Mouse (Mus musculus) midbrain, embryonic 11.5 days (tissue): ENCODE results near the gene Rbbp6. TPM values are rescaled to one million over a fixed set of nuclear protein-coding genes. Genes with fewer than 3 reads are reported as not detected.

ENCODE experiments used
- ATAC-seq: fragments of 200-750 bp; cut with Nextera tagmentation; 2 replicates; pipeline ENCODE4 v1.8.0; 2017; ENCODE audit warnings: moderate TSS enrichment, moderate library complexity; ENCODE audit not compliant: low FRiP score
- DNase-seq: peaks from one replicate; pipeline ENCODE4 v3.0.0; 2015; ENCODE audit warnings: low spot score; ENCODE audit errors: missing footprints
- H3K27ac ChIP-seq: fragments of 300-500 bp; sonication (generic); 2 replicates; pipeline ENCODE4 v1.5.1; 2014; ENCODE audit warnings: low read depth, low read length
- H3K27me3 ChIP-seq: fragments of 300-500 bp; sonication (generic); 2 replicates; pipeline ENCODE4 v1.6.1; 2014; ENCODE audit warnings: mild to moderate bottlenecking, low read length, moderate library complexity, mixed read lengths; ENCODE audit not compliant: control insufficient read depth, insufficient read depth
- H3K36me3 ChIP-seq: fragments of 300-500 bp; sonication (generic); 2 replicates; pipeline ENCODE4 v1.6.1; 2014; ENCODE audit warnings: mild to moderate bottlenecking, low read length, moderate library complexity, mixed read lengths; ENCODE audit not compliant: control insufficient read depth, insufficient read depth
- H3K4me1 ChIP-seq: fragments of 300-500 bp; sonication (generic); 2 replicates; pipeline ENCODE4 v1.6.1; 2014; ENCODE audit warnings: low read length; ENCODE audit not compliant: control insufficient read depth, insufficient read depth
- H3K4me2 ChIP-seq: fragments of 300-500 bp; sonication (generic); 2 replicates; pipeline ENCODE4 v1.6.1; 2014; ENCODE audit warnings: mild to moderate bottlenecking, moderate library complexity
- H3K4me3 ChIP-seq: fragments of 300-500 bp; sonication (generic); 2 replicates; pipeline ENCODE4 v1.5.1; 2014; ENCODE audit warnings: low read depth, low read length
- H3K9ac ChIP-seq: fragments of 300-500 bp; sonication (generic); 2 replicates; pipeline ENCODE4 v1.6.1; 2014; ENCODE audit warnings: low read length
- H3K9me3 ChIP-seq: fragments of 300-500 bp; sonication (generic); 2 replicates; pipeline ENCODE4 v1.6.1; 2016; ENCODE audit warnings: low read length; ENCODE audit not compliant: control insufficient read depth
- WGBS: fragments of 180-500 bp; shearing (Covaris S2); extraction: QIAGEN DNeasy Blood & Tissue Kit; methylation state at CpG from one replicate; pipeline ENCODE4 v1.1.7; 2014; 5-methylcytosine and 5-hydroxymethylcytosine counted together
- polyA plus RNA-seq: library from polyadenylated mRNA; unstranded; fragments of >200 nt; fragmentation: Nextera tagmentation; extraction: Ambion mirVana; gene quantifications from 2 replicates; pipeline ENCODE4 v1.2.1, GENCODE M21; 2014

Gene Rbbp6
- polyA plus RNA-seq, 1 experiment from 2014 or later, result 32.8 TPM

GRCm38 (mm10) chr7:122940371-122941075 lies 25.0 kb upstream of the Rbbp6 start:
- no peak for DNase-seq
- no peaks in the 10 kb centered on the region for H3K36me3 ChIP-seq
- no peak overlapping the region for H3K9ac ChIP-seq
- no peak overlapping the region for H3K27ac ChIP-seq
- ATAC-seq, result no peak
- H3K9me3 ChIP-seq, result no peaks in the 10 kb centered on the region
- no peaks in the 10 kb centered on the region for H3K27me3 ChIP-seq
- no peaks in the 10 kb centered on the region for H3K4me1 ChIP-seq
- H3K4me2 ChIP-seq, result peak overlapping the region; percentile 31
- H3K4me3 ChIP-seq, result peak overlapping the region; percentile 2; the same call in 1 of the 2 replicates
- 15% methylated on average over 12 of the region's 12 CpGs for WGBS

- Histone ChIP-seq H3K27ac (no peak overlapping the region), H3K9me3 (no peaks in the 10 kb centered on the region), H3K4me1 (no peaks in the 10 kb centered on the region), H3K27me3 (no peaks in the 10 kb centered on the region), H3K4me3 (no peak overlapping the region), H3K4me2 (no peak overlapping the region), H3K9ac (no peak overlapping the region), H3K36me3 (no peaks in the 10 kb centered on the region)
- ATAC-seq, result no peak
- WGBS, result 92% methylated on average over 8 of the region's 8 CpGs
- DNase-seq, result no peak
These were observed 23.4 kb upstream of the Rbbp6 start for GRCm38 (mm10) chr7:122942111-122942510.

- no peaks in the 10 kb centered on the region for H3K27me3 ChIP-seq
- no peak overlapping the region for H3K27ac ChIP-seq
- peak; percentile 67 for ATAC-seq
- no peaks in the 10 kb centered on the region for H3K36me3 ChIP-seq
- 3% methylated on average over 1 of the region's 1 CpGs for WGBS
- no peaks in the 10 kb centered on the region for H3K9me3 ChIP-seq
- no peak overlapping the region for H3K4me2 ChIP-seq
- peak; percentile 98 for DNase-seq
- no peaks in the 10 kb centered on the region for H3K4me1 ChIP-seq
- H3K9ac ChIP-seq, result no peak overlapping the region
- H3K4me3 ChIP-seq, result no peak overlapping the region
These were observed 20.3 kb upstream of the Rbbp6 start for GRCm38 (mm10) chr7:122945149-122945548.

GRCm38 (mm10) chr7:122949268-122949667 lies 16.2 kb upstream of the Rbbp6 start:
- DNase-seq (no peak), ATAC-seq (no peak)
- no peaks in the 10 kb centered on the region for H3K27me3 ChIP-seq
- 82% methylated on average over 3 of the region's 3 CpGs for WGBS
- H3K36me3 ChIP-seq, result no peaks in the 10 kb centered on the region
- H3K4me3 ChIP-seq, result no peak overlapping the region
- H3K9me3 ChIP-seq, result no peaks in the 10 kb centered on the region
- H3K27ac ChIP-seq, result no peak overlapping the region
- no peak overlapping the region for H3K4me2 ChIP-seq
- no peaks in the 10 kb centered on the region for H3K4me1 ChIP-seq
- H3K9ac ChIP-seq, result no peak overlapping the region

- 85% methylated on average over 4 of the region's 4 CpGs for WGBS
- Histone ChIP-seq H3K9ac (no peak overlapping the region), H3K4me1 (no peaks in the 10 kb centered on the region), H3K4me3 (no peak overlapping the region), H3K36me3 (no peaks in the 10 kb centered on the region), H3K27ac (no peak overlapping the region), H3K27me3 (no peaks in the 10 kb centered on the region), H3K4me2 (no peak overlapping the region), H3K9me3 (no peaks in the 10 kb centered on the region)
- no peak for ATAC-seq
- no peak for DNase-seq
These were observed 14.0 kb upstream of the Rbbp6 start for GRCm38 (mm10) chr7:122951464-122951863.

GRCm38 (mm10) chr7:122952066-122952465 lies 13.4 kb upstream of the Rbbp6 start:
- WGBS, result 89% methylated on average over 6 of the region's 6 CpGs
- Histone ChIP-seq H3K36me3 (no peaks in the 10 kb centered on the region), H3K27me3 (no peaks in the 10 kb centered on the region), H3K9me3 (no peaks in the 10 kb centered on the region), H3K27ac (no peak overlapping the region), H3K9ac (no peak overlapping the region), H3K4me3 (no peak overlapping the region), H3K4me2 (no peak overlapping the region), H3K4me1 (no peaks in the 10 kb centered on the region)
- no peak for DNase-seq
- ATAC-seq, result no peak

- Histone ChIP-seq H3K36me3 (no peaks in the 10 kb centered on the region), H3K27me3 (no peaks in the 10 kb centered on the region), H3K4me3 (no peak overlapping the region), H3K27ac (no peak overlapping the region), H3K9ac (no peak overlapping the region), H3K4me2 (no peak overlapping the region), H3K9me3 (no peaks in the 10 kb centered on the region), H3K4me1 (no peaks in the 10 kb centered on the region)
- 89% methylated on average over 11 of the region's 11 CpGs for WGBS
- DNase-seq, result no peak
- no peak for ATAC-seq
These were observed 10.8 kb upstream of the Rbbp6 start for GRCm38 (mm10) chr7:122954451-122955225.

- no peak for ATAC-seq
- Histone ChIP-seq H3K9ac (no peak overlapping the region), H3K4me2 (no peak overlapping the region), H3K36me3 (no peaks in the 10 kb centered on the region), H3K4me3 (no peak overlapping the region), H3K27me3 (no peaks in the 10 kb centered on the region), H3K9me3 (no peaks in the 10 kb centered on the region), H3K27ac (no peak overlapping the region), H3K4me1 (no peaks in the 10 kb centered on the region)
- WGBS, result 88% methylated on average over 8 of the region's 8 CpGs
- no peak for DNase-seq
These were observed 10.1 kb upstream of the Rbbp6 start for GRCm38 (mm10) chr7:122955226-122955955.

GRCm38 (mm10) chr7:122968751-122969150 lies 3.3 kb downstream of the Rbbp6 start:
- Histone ChIP-seq H3K9ac (no peak overlapping the region; the same call in 1 of the 2 replicates), H3K36me3 (no peaks in the 10 kb centered on the region), H3K4me3 (peak overlapping the region; percentile 99; the same call in 1 of the 2 replicates), H3K4me1 (peaks cover 18% of the 10 kb centered on the region), H3K9me3 (no peaks in the 10 kb centered on the region), H3K27me3 (no peaks in the 10 kb centered on the region), H3K4me2 (peak overlapping the region; percentile 45), H3K27ac (no peak overlapping the region)
- DNase-seq, result no peak
- no peak for ATAC-seq
- 75% methylated on average over 4 of the region's 4 CpGs for WGBS
